ENCODE assay signal across 26 mouse cellular contexts in genomic region chr6:142781286-142781685, GRCm38 (mm10). TPM values are rescaled to one million over a fixed set of nuclear protein-coding genes. Genes with fewer than 3 reads are reported as not detected.
DNase-seq lines count a peak whose midpoint lies in the region; ATAC-seq and TF ChIP-seq lines count a peak whose summit lies in the region.
"Had no signal": no experiment of that assay in that cellular context is flagged by ENCODE, and none has a peak within 500 bp of the region (broad histone marks: within the 10 kb centered on the region; RNA-seq: fewer than 3 reads in every experiment).

No protein-coding gene starts in this region.

- H3K4me1 ChIP-seq in midbrain, embryonic 14.5 days (ENCODE audit: control insufficient read depth, insufficient read depth, low read length): 0 out of 2 replicates have a peak, but pooled peaks cover 2% of the 10 kb centered on the region
- peaks cover 2% of the 10 kb centered on the region; the same call in 1 of the 2 replicates for H3K4me1 ChIP-seq in midbrain, embryonic 11.5 days (ENCODE audit: control insufficient read depth, insufficient read depth, low read length)
- peaks cover 36% of the 10 kb centered on the region for H3K4me1 ChIP-seq in forebrain, embryonic 10.5 days
- peaks cover 12% of the 10 kb centered on the region; the same call in 1 of the 2 replicates for H3K4me1 ChIP-seq in forebrain, embryonic 14.5 days (ENCODE audit: control insufficient read depth, insufficient read depth, low read length)
- H3K4me1 ChIP-seq: embryonic facial prominence, embryonic 13.5 days had no signal

- H3K9ac ChIP-seq in midbrain, embryonic 14.5 days (replicated peaks; ENCODE audit: low read length): no peak overlapping the region
- H3K9ac ChIP-seq in midbrain, embryonic 11.5 days (ENCODE audit: low read length): no peak overlapping the region
- H3K9ac ChIP-seq in forebrain, embryonic 14.5 days (ENCODE audit: low read length): no peak overlapping the region
- H3K9ac ChIP-seq: embryonic facial prominence, embryonic 13.5 days; hindbrain, embryonic 13.5 days had no signal

- H3K4me3 ChIP-seq in midbrain, embryonic 14.5 days (replicated peaks; ENCODE audit: low read depth, low read length): no peak overlapping the region
- H3K4me3 ChIP-seq in midbrain, embryonic 11.5 days (ENCODE audit: low read depth, low read length): no peak overlapping the region
- H3K4me3 ChIP-seq in forebrain, embryonic 10.5 days: no peak overlapping the region
- H3K4me3 ChIP-seq in forebrain, embryonic 14.5 days (ENCODE audit: low read depth, low read length): no peak overlapping the region
- no peak overlapping the region for H3K4me3 ChIP-seq in layer of hippocampus, adult 2 months
- H3K4me3 ChIP-seq: embryonic facial prominence, embryonic 13.5 days; heart, embryonic 10.5 days; hindbrain, embryonic 13.5 days had no signal

- no peak overlapping the region for H3K4me2 ChIP-seq in midbrain, embryonic 14.5 days (ENCODE audit: low read length)
- H3K4me2 ChIP-seq in midbrain, embryonic 11.5 days: no peak overlapping the region
- no peak overlapping the region for H3K4me2 ChIP-seq in forebrain, embryonic 14.5 days (ENCODE audit: low read length)
- H3K4me2 ChIP-seq: embryonic facial prominence, embryonic 13.5 days; hindbrain, embryonic 13.5 days had no signal

- no peaks in the 10 kb centered on the region for H3K36me3 ChIP-seq in midbrain, embryonic 14.5 days (ENCODE audit: control insufficient read depth, insufficient read depth, low read length)
- H3K36me3 ChIP-seq in midbrain, embryonic 11.5 days (ENCODE audit: control insufficient read depth, insufficient read depth, low read length): no peaks in the 10 kb centered on the region
- no peaks in the 10 kb centered on the region; the same call in 1 of the 2 replicates for H3K36me3 ChIP-seq in forebrain, embryonic 10.5 days (replicated peaks)
- peaks cover 6% of the 10 kb centered on the region; the same call in 1 of the 2 replicates for H3K36me3 ChIP-seq in forebrain, embryonic 14.5 days (ENCODE audit: control insufficient read depth, insufficient read depth, low read length)
- H3K36me3 ChIP-seq: embryonic facial prominence, embryonic 13.5 days; heart, embryonic 10.5 days had no signal

- H3K27me3 ChIP-seq in midbrain, embryonic 14.5 days (ENCODE audit: control insufficient read depth, insufficient read depth, low read length): no peaks in the 10 kb centered on the region
- no peaks in the 10 kb centered on the region for H3K27me3 ChIP-seq in midbrain, embryonic 11.5 days (ENCODE audit: control insufficient read depth, insufficient read depth, low read length)
- H3K27me3 ChIP-seq in forebrain, embryonic 10.5 days (ENCODE audit: poor library complexity, severe bottlenecking): peaks cover 49% of the 10 kb centered on the region
- H3K27me3 ChIP-seq in forebrain, embryonic 14.5 days (replicated peaks; ENCODE audit: control insufficient read depth, insufficient read depth, low read length): no peaks in the 10 kb centered on the region
- H3K27me3 ChIP-seq: CH12.LX; embryonic facial prominence, embryonic 13.5 days; hindbrain, embryonic 13.5 days; Patski had no signal

- H3K9me3 ChIP-seq in midbrain, embryonic 14.5 days (ENCODE audit: control insufficient read depth, low read length): no peaks in the 10 kb centered on the region
- no peaks in the 10 kb centered on the region for H3K9me3 ChIP-seq in midbrain, embryonic 11.5 days (ENCODE audit: control insufficient read depth, low read length)
- no peaks in the 10 kb centered on the region for H3K9me3 ChIP-seq in forebrain, embryonic 10.5 days
- no peaks in the 10 kb centered on the region for H3K9me3 ChIP-seq in forebrain, embryonic 14.5 days (replicated peaks; ENCODE audit: control insufficient read depth, low read length)
- H3K9me3 ChIP-seq: embryonic facial prominence, embryonic 13.5 days; heart, embryonic 10.5 days; hindbrain, embryonic 13.5 days had no signal

- no peak for ATAC-seq in midbrain, embryonic 14.5 days (ENCODE audit: low FRiP score, low TSS enrichment)
- ATAC-seq in midbrain, embryonic 11.5 days (ENCODE audit: low FRiP score): no peak
- peak; percentile 59 for ATAC-seq in forebrain, embryonic 14.5 days
- ATAC-seq: activated CD4-positive, CD25-positive, alpha-beta regulatory T cell, adult 4 months; hindbrain, postnatal 0 days; Patski had no signal

- no peak overlapping the region for H3K27ac ChIP-seq in midbrain, embryonic 14.5 days (replicated peaks; ENCODE audit: low read depth, low read length)
- no peak overlapping the region; the same call in 1 of the 2 replicates for H3K27ac ChIP-seq in midbrain, embryonic 11.5 days (ENCODE audit: low read depth, low read length)
- H3K27ac ChIP-seq in forebrain, embryonic 10.5 days: no peak overlapping the region
- no peak overlapping the region for H3K27ac ChIP-seq in forebrain, embryonic 14.5 days (ENCODE audit: low read depth, low read length)
- no peak overlapping the region for H3K27ac ChIP-seq in layer of hippocampus, adult 2 months
- H3K27ac ChIP-seq: embryonic facial prominence, embryonic 13.5 days; heart, embryonic 10.5 days; hindbrain, embryonic 13.5 days; hindbrain, postnatal 0 days had no signal

- no peak for TF ChIP-seq CTCF in layer of hippocampus, adult 2 months (conservative IDR thresholded peaks at IDR 0.05)

- 38% methylated on average over 7 of the region's 7 CpGs for WGBS in midbrain, embryonic 14.5 days
- 63% methylated on average over 7 of the region's 7 CpGs for WGBS in midbrain, embryonic 11.5 days
- WGBS in forebrain, embryonic 10.5 days: 32% methylated on average over 7 of the region's 7 CpGs
- WGBS in forebrain, embryonic 14.5 days: 2% methylated on average over 7 of the region's 7 CpGs

- DNase-seq in midbrain, embryonic 14.5 days: peak; percentile 40
- no peak for DNase-seq in midbrain, embryonic 11.5 days (ENCODE audit: low spot score, missing footprints)
- peak; percentile 34 for DNase-seq in forebrain, embryonic 10.5 days (ENCODE audit: extremely low spot score, low spot score)
- peak; percentile 83 for DNase-seq in forebrain, embryonic 14.5 days (ENCODE audit: low spot score)
- DNase-seq in retina, embryonic 14.5 days (ENCODE audit: low spot score): peak; percentile 65
- no peak for DNase-seq in right cerebral cortex, adult 2 months (ENCODE audit: low spot score in 2 of 2)
- DNase-seq in layer of hippocampus, adult 2 months (ENCODE audit: low spot score in 2 of 2): no peak
- no peak for DNase-seq in heart, postnatal 4 days
- DNase-seq: adrenal gland, postnatal 14 days; cerebellum, adult 18-20 months; cerebellum, adult 9-11 months; cerebellum, postnatal 36 days; gastrocnemius, postnatal 10 days; heart, adult 18-20 months; heart, postnatal 10 days had no signal

RNA-seq across cellular contexts. Expression of gene Sult6b2, which starts 23.0 kb away (rescaled TPM):
- 0.32 TPM in 1 of 2 replicates, not detected in the other for polyA plus RNA-seq in midbrain, embryonic 14.5 days (2014; fragmentation: Nextera tagmentation; extraction: Ambion mirVana)
- 0.14 and 0.16 TPM in 2 replicates for polyA plus RNA-seq in midbrain, embryonic 11.5 days (2014; fragmentation: Nextera tagmentation; extraction: Ambion mirVana)
- polyA plus RNA-seq in forebrain, embryonic 10.5 days (2016; fragmentation: Nextera tagmentation; extraction: Ambion mirVana): 0.06 TPM in 1 of 2 replicates, not detected in the other
- 0.18 TPM in 1 of 2 replicates, not detected in the other for polyA plus RNA-seq in forebrain, embryonic 14.5 days (2014; fragmentation: Nextera tagmentation; extraction: Ambion mirVana)
- total RNA-seq in layer of hippocampus, adult 2 months (2021): under 1 TPM; 0.15 to 0.39 TPM
- not detected for total RNA-seq in heart, postnatal 4 days (2021)
- total RNA-seq: adrenal gland, adult 18-20 months; adrenal gland, postnatal 14 days; gastrocnemius, postnatal 10 days; gastrocnemius, postnatal 4 days; heart, adult 18-20 months; heart, postnatal 10 days; hematopoietic stem cell, adult 5-6 weeks; hindbrain, postnatal 0 days had no signal
- polyA plus RNA-seq: activated CD4-positive, CD25-positive, alpha-beta regulatory T cell, adult 4 months; C2C12; embryonic facial prominence, embryonic 13.5 days; heart, embryonic 10.5 days had no signal

RNA-seq across cellular contexts. Expression of gene Cmas, which starts 24.8 kb away (rescaled TPM):
- 228 and 230 TPM in 2 replicates for polyA plus RNA-seq in midbrain, embryonic 14.5 days (2014; fragmentation: Nextera tagmentation; extraction: Ambion mirVana)
- 133 and 136 TPM in 2 replicates for polyA plus RNA-seq in midbrain, embryonic 11.5 days (2014; fragmentation: Nextera tagmentation; extraction: Ambion mirVana)
- polyA plus RNA-seq in forebrain, embryonic 10.5 days (2016; fragmentation: Nextera tagmentation; extraction: Ambion mirVana): 68.9 and 70.6 TPM in 2 replicates
- polyA plus RNA-seq in forebrain, embryonic 14.5 days (2014; fragmentation: Nextera tagmentation; extraction: Ambion mirVana): 159 and 173 TPM in 2 replicates
- total RNA-seq in layer of hippocampus, adult 2 months (2021): 100 to 1,000 TPM; 100 to 102 TPM
- 10 to 100 TPM; 43.4 to 48.5 TPM for total RNA-seq in heart, postnatal 4 days (2021)

Comparison
In these comparisons a context has a peak if more than half of its experiments do, and no peak if none do; other contexts are left out.
1. DNase-seq: peak in midbrain, embryonic 14.5 days (single experiment), forebrain, embryonic 10.5 days (single experiment), forebrain, embryonic 14.5 days (single experiment) and retina, embryonic 14.5 days (single experiment); none in midbrain, embryonic 11.5 days (single experiment), right cerebral cortex, adult 2 months (0 of 2), layer of hippocampus, adult 2 months (0 of 2) and heart, postnatal 4 days (single experiment).